Comparison of ENCODE assay signal across 17 mouse cellular contexts in the genomic region with DNA sequence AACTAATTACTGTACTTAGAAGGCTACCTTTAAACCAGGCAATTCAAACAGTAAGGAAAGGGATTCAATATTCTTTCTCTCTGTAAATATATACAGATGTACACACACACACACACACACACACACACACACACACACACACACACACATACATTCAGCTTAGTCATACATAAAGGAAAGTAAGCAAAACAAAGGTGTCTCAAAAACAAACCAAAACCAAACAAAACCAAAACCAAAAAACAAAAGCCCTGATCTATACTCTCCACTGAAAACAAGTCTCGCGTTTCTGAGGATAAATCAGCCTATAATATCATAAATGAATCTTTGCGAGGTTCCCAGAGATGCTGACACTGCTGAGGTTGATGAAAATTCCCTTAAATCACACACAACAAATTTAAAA. TPM values are rescaled to one million over a fixed set of nuclear protein-coding genes. Genes with fewer than 3 reads are reported as not detected.
"Had no signal": no experiment of that assay in that cellular context is flagged by ENCODE, and none has a peak within 500 bp of the region (broad histone marks: within the 10 kb centered on the region; RNA-seq: fewer than 3 reads in every experiment).

No protein-coding gene starts in this region.

- DNase-seq: lung, adult 18-20 months; lung, embryonic 14.5 days; lung, postnatal 10 days; lung, postnatal 4 days; right cerebral cortex, postnatal 14 days; right cerebral cortex, postnatal 4 days; spleen, adult 18-20 months; thymus, adult 18-20 months; thymus, postnatal 14 days; thymus, postnatal 36 days had no signal

- H3K4me2 ChIP-seq: lung, embryonic 14.5 days; midbrain, embryonic 11.5 days; midbrain, embryonic 13.5 days; neural tube, embryonic 12.5 days had no signal

- H3K27ac ChIP-seq: midbrain, embryonic 13.5 days; neural tube, embryonic 12.5 days had no signal

- H3K4me1 ChIP-seq: neural tube, embryonic 12.5 days had no signal

- H3K4me3 ChIP-seq: megakaryocyte, embryonic 14.5 days; midbrain, embryonic 13.5 days; neural tube, embryonic 12.5 days had no signal

- H3K9ac ChIP-seq: lung, embryonic 14.5 days; midbrain, embryonic 13.5 days; neural tube, embryonic 12.5 days had no signal

- H3K9me3 ChIP-seq: megakaryocyte, embryonic 14.5 days; midbrain, embryonic 13.5 days; neural tube, embryonic 12.5 days had no signal

- H3K27me3 ChIP-seq: megakaryocyte, embryonic 14.5 days; midbrain, embryonic 13.5 days; neural tube, embryonic 12.5 days had no signal

- ATAC-seq: midbrain, embryonic 13.5 days; midbrain, embryonic 16.5 days had no signal

RNA-seq across cellular contexts. Expression of a gene that starts 26.3 kb away (rescaled TPM):
- total RNA-seq: neutrophil, adult 5-6 weeks had no signal
- polyA plus RNA-seq: small intestine, adult 2 months had no signal
